Mouse (Mus musculus): ENCODE measurements around the gene Phf10. TPM values are rescaled to one million over a fixed set of nuclear protein-coding genes. Genes with fewer than 3 reads are reported as not detected.
"Not testable (repeated sequence)": the region's sequence is repeated elsewhere in the genome, so short reads cannot be mapped to it uniquely, and the experiment has no call there.

Gene Phf10
- polyA plus RNA-seq, 1 experiment from 2014 or later, result 36.9 TPM

GRCm38 (mm10) chr17:14990116-14990702, 29.1 kb upstream of the Phf10 start:
- not testable (repeated sequence) for ATAC-seq (ENCODE audit: insufficient number of reproducible peaks, insufficient read depth, low FRiP score, low read depth); H3K4me1 ChIP-seq (ENCODE audit: control insufficient read depth in 2 of 2, insufficient read depth in 2 of 2, low read length in 2 of 2); H3K9me3 ChIP-seq (ENCODE audit: control insufficient read depth, low read length); H3K27me3 ChIP-seq (ENCODE audit: control insufficient read depth, insufficient read depth, low read length); H3K36me3 ChIP-seq (ENCODE audit: control insufficient read depth, insufficient read depth, low read length); H3K4me2 ChIP-seq (ENCODE audit: low read length); H3K9ac ChIP-seq (ENCODE audit: low read length); H3K4me3 ChIP-seq (ENCODE audit: control insufficient read depth in 1 of 2, insufficient read depth in 1 of 2, low read depth in 1 of 2, low read length in 2 of 2); H3K27ac ChIP-seq (replicated peaks in 1 of 2; ENCODE audit: control insufficient read depth in 1 of 2, insufficient read depth in 1 of 2, low read depth in 2 of 2, low read length in 2 of 2)
- 86% methylated on average over 4 of the region's 5 CpGs for WGBS

GRCm38 (mm10) chr17:14978362-14979038, 17.4 kb upstream of the Phf10 start, which contains the start of the genes 9030025P20Rik and Gm3417:
9030025P20Rik (plus strand) TSS chr17:14978468.
Gm3417 (minus strand) TSS chr17:14978790.
- WGBS, result no CpG with 5 or more reads among the region's 60 CpGs
- not testable (repeated sequence) for H3K27me3 ChIP-seq (ENCODE audit: control insufficient read depth, insufficient read depth, low read length); H3K27ac ChIP-seq (replicated peaks in 1 of 2; ENCODE audit: control insufficient read depth in 1 of 2, insufficient read depth in 1 of 2, low read depth in 2 of 2, low read length in 2 of 2); H3K9me3 ChIP-seq (ENCODE audit: control insufficient read depth, low read length); H3K36me3 ChIP-seq (ENCODE audit: control insufficient read depth, insufficient read depth, low read length); H3K4me1 ChIP-seq (ENCODE audit: control insufficient read depth in 2 of 2, insufficient read depth in 2 of 2, low read length in 2 of 2); H3K4me3 ChIP-seq (ENCODE audit: control insufficient read depth in 1 of 2, insufficient read depth in 1 of 2, low read depth in 1 of 2, low read length in 2 of 2); H3K9ac ChIP-seq (ENCODE audit: low read length)
- peak; percentile 98 for ATAC-seq (ENCODE audit: insufficient number of reproducible peaks, insufficient read depth, low FRiP score, low read depth)
- H3K4me2 ChIP-seq (ENCODE audit: low read length), result peak within 1 kb of the TSS; percentile 35; the same call in 1 of the 2 replicates

GRCm38 (mm10) chr17:14977718-14978361, 16.8 kb upstream of the Phf10 start:
- not testable (repeated sequence) for H3K27ac ChIP-seq (replicated peaks in 1 of 2; ENCODE audit: control insufficient read depth in 1 of 2, insufficient read depth in 1 of 2, low read depth in 2 of 2, low read length in 2 of 2); H3K9me3 ChIP-seq (ENCODE audit: control insufficient read depth, low read length); H3K9ac ChIP-seq (ENCODE audit: low read length); H3K36me3 ChIP-seq (ENCODE audit: control insufficient read depth, insufficient read depth, low read length); H3K4me1 ChIP-seq (ENCODE audit: control insufficient read depth in 2 of 2, insufficient read depth in 2 of 2, low read length in 2 of 2); H3K4me3 ChIP-seq (ENCODE audit: control insufficient read depth in 1 of 2, insufficient read depth in 1 of 2, low read depth in 1 of 2, low read length in 2 of 2); ATAC-seq (ENCODE audit: insufficient number of reproducible peaks, insufficient read depth, low FRiP score, low read depth); H3K27me3 ChIP-seq (ENCODE audit: control insufficient read depth, insufficient read depth, low read length)
- WGBS, result 4% methylated on average over 4 of the region's 7 CpGs
- peak overlapping the region; percentile 35; the same call in 1 of the 2 replicates for H3K4me2 ChIP-seq (ENCODE audit: low read length)

GRCm38 (mm10) chr17:14968373-14968913, 7.4 kb upstream of the Phf10 start:
- not testable (repeated sequence) for H3K36me3 ChIP-seq (ENCODE audit: control insufficient read depth, insufficient read depth, low read length); H3K9me3 ChIP-seq (ENCODE audit: control insufficient read depth, low read length); ATAC-seq (ENCODE audit: insufficient number of reproducible peaks, insufficient read depth, low FRiP score, low read depth); H3K27ac ChIP-seq (replicated peaks in 1 of 2; ENCODE audit: control insufficient read depth in 1 of 2, insufficient read depth in 1 of 2, low read depth in 2 of 2, low read length in 2 of 2); H3K27me3 ChIP-seq (ENCODE audit: control insufficient read depth, insufficient read depth, low read length); H3K4me1 ChIP-seq (ENCODE audit: control insufficient read depth in 2 of 2, insufficient read depth in 2 of 2, low read length in 2 of 2); H3K4me3 ChIP-seq (ENCODE audit: control insufficient read depth in 1 of 2, insufficient read depth in 1 of 2, low read depth in 1 of 2, low read length in 2 of 2); H3K4me2 ChIP-seq (ENCODE audit: low read length); H3K9ac ChIP-seq (ENCODE audit: low read length)
- WGBS, result no CpG with 5 or more reads among the region's 6 CpGs

- H3K9me3 ChIP-seq (ENCODE audit: control insufficient read depth, low read length), result not testable (repeated sequence)
- no CpG with 5 or more reads among the region's 44 CpGs for WGBS
- peak; percentile 87 for ATAC-seq (ENCODE audit: insufficient number of reproducible peaks, insufficient read depth, low FRiP score, low read depth)
Measured at GRCm38 (mm10) chr17:14961557-14962154, 583 bp upstream of the Phf10 start.

GRCm38 (mm10) chr17:14960520-14960919, 553 bp downstream of the Phf10 start:
- Histone ChIP-seq H3K9me3 (ENCODE audit: control insufficient read depth, low read length) (no peaks in the 10 kb centered on the region), H3K27me3 (ENCODE audit: control insufficient read depth, insufficient read depth, low read length) (no peaks in the 10 kb centered on the region), H3K4me1 (ENCODE audit: control insufficient read depth in 2 of 2, insufficient read depth in 2 of 2, low read length in 2 of 2) (peaks cover 2 to 7% of the 10 kb centered on the region in 2 experiments; a peak in 3 of 4 replicates), H3K27ac (replicated peaks in 1 of 2; ENCODE audit: control insufficient read depth in 1 of 2, insufficient read depth in 1 of 2, low read depth in 2 of 2, low read length in 2 of 2) (peak overlapping the region; percentile 64 to 71; a peak in 3 of 4 replicates), H3K4me3 (ENCODE audit: control insufficient read depth in 1 of 2, insufficient read depth in 1 of 2, low read depth in 1 of 2, low read length in 2 of 2) (peak overlapping the region; percentile 69 to 94), H3K9ac (ENCODE audit: low read length) (peak overlapping the region; percentile 82), H3K4me2 (ENCODE audit: low read length) (peak overlapping the region; percentile 94), H3K36me3 (ENCODE audit: control insufficient read depth, insufficient read depth, low read length) (peaks cover 22% of the 10 kb centered on the region)
- under 1% methylated on average over 19 of the region's 23 CpGs for WGBS
- no peak; the same call in 1 of the 2 replicates for ATAC-seq (ENCODE audit: insufficient number of reproducible peaks, insufficient read depth, low FRiP score, low read depth)

More at GRCm38 (mm10) chr17:14961557-14962154, 583 bp upstream of the Phf10 start:
- not testable (repeated sequence) for H3K9ac ChIP-seq (ENCODE audit: low read length); H3K27me3 ChIP-seq (ENCODE audit: control insufficient read depth, insufficient read depth, low read length); H3K4me2 ChIP-seq (ENCODE audit: low read length); H3K27ac ChIP-seq (replicated peaks in 1 of 2; ENCODE audit: control insufficient read depth in 1 of 2, insufficient read depth in 1 of 2, low read depth in 2 of 2, low read length in 2 of 2); H3K4me1 ChIP-seq (ENCODE audit: control insufficient read depth in 2 of 2, insufficient read depth in 2 of 2, low read length in 2 of 2); H3K4me3 ChIP-seq (ENCODE audit: control insufficient read depth in 1 of 2, insufficient read depth in 1 of 2, low read depth in 1 of 2, low read length in 2 of 2)
- H3K36me3 ChIP-seq (ENCODE audit: control insufficient read depth, insufficient read depth, low read length), result peaks cover 18% of the 10 kb centered on the region

GRCm38 (mm10) chr17:14959979-14960378, 1.1 kb downstream of the Phf10 start:
- ATAC-seq (ENCODE audit: insufficient number of reproducible peaks, insufficient read depth, low FRiP score, low read depth), result no peak
- H3K9ac ChIP-seq (ENCODE audit: low read length), result peak overlapping the region; percentile 60
- peak overlapping the region; percentile 94 for H3K4me2 ChIP-seq (ENCODE audit: low read length)
- H3K4me1 ChIP-seq (ENCODE audit: control insufficient read depth in 2 of 2, insufficient read depth in 2 of 2, low read length in 2 of 2), result peaks cover 2 to 7% of the 10 kb centered on the region in 2 experiments; a peak in 3 of 4 replicates
- no peak overlapping the region for H3K27ac ChIP-seq (replicated peaks in 1 of 2; ENCODE audit: control insufficient read depth in 1 of 2, insufficient read depth in 1 of 2, low read depth in 2 of 2, low read length in 2 of 2)
- peak overlapping the region; percentile 28 to 69; a peak in 3 of 4 replicates for H3K4me3 ChIP-seq (ENCODE audit: control insufficient read depth in 1 of 2, insufficient read depth in 1 of 2, low read depth in 1 of 2, low read length in 2 of 2)
- H3K27me3 ChIP-seq (ENCODE audit: control insufficient read depth, insufficient read depth, low read length), result no peaks in the 10 kb centered on the region
- no peaks in the 10 kb centered on the region for H3K9me3 ChIP-seq (ENCODE audit: control insufficient read depth, low read length)
- WGBS, result 28% methylated on average over 3 of the region's 3 CpGs
- peaks cover 25% of the 10 kb centered on the region for H3K36me3 ChIP-seq (ENCODE audit: control insufficient read depth, insufficient read depth, low read length)
